In the genomic region with DNA sequence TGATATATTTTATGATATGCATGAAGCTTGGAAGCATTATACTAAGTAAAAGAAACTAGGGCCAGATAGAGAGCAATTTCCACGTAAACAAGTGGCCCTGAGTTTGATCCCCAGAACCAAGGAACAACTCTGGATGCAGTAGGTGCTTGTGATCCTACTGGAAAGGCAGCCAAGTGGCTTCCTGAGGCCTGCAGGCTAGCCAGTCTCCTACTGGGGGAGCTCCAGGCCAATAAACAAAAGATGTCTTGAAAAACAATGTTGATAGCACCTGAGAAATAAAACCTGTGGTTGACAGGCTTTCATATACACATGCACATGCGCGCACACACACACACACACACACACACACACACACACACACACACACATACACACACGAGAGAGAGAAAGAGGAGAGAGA, we compare ENCODE assay signal across 19 mouse cellular contexts.
DNase-seq lines count a peak whose midpoint lies in the region; ATAC-seq and TF ChIP-seq lines count a peak whose summit lies in the region.
"Had no signal": no experiment of that assay in that cellular context is flagged by ENCODE, and none has a peak within 500 bp of the region (broad histone marks: within the 10 kb centered on the region; RNA-seq: fewer than 3 reads in every experiment).

No protein-coding gene starts in this region.

- H3K9ac ChIP-seq in midbrain, postnatal 0 days (replicated peaks; ENCODE audit: low read length, poor library complexity, severe bottlenecking): no peak overlapping the region
- no peak overlapping the region for H3K9ac ChIP-seq in midbrain, embryonic 13.5 days (replicated peaks)
- H3K9ac ChIP-seq: embryonic facial prominence, embryonic 13.5 days; limb, embryonic 13.5 days; liver, embryonic 13.5 days; lung, embryonic 15.5 days had no signal

- H3K4me1 ChIP-seq in midbrain, postnatal 0 days (ENCODE audit: insufficient read depth, low read length): no peaks in the 10 kb centered on the region
- no peaks in the 10 kb centered on the region for H3K4me1 ChIP-seq in midbrain, embryonic 13.5 days (replicated peaks)
- H3K4me1 ChIP-seq: liver, embryonic 13.5 days; lung, embryonic 15.5 days had no signal

- H3K9me3 ChIP-seq in midbrain, postnatal 0 days (ENCODE audit: low read length): no peaks in the 10 kb centered on the region
- H3K9me3 ChIP-seq in midbrain, embryonic 13.5 days: no peaks in the 10 kb centered on the region
- H3K9me3 ChIP-seq: embryonic facial prominence, embryonic 13.5 days; limb, embryonic 13.5 days; liver, embryonic 13.5 days; lung, embryonic 15.5 days; megakaryocyte, embryonic 14.5 days had no signal

- H3K4me2 ChIP-seq in midbrain, postnatal 0 days (ENCODE audit: low read depth, low read length, poor library complexity, severe bottlenecking): no peak overlapping the region
- no peak overlapping the region for H3K4me2 ChIP-seq in midbrain, embryonic 13.5 days (replicated peaks)
- H3K4me2 ChIP-seq: embryonic facial prominence, embryonic 13.5 days; limb, embryonic 13.5 days; liver, embryonic 13.5 days; lung, embryonic 15.5 days had no signal

- DNase-seq in gastrocnemius, adult 2 months: no peak
- no peak for DNase-seq in gastrocnemius, postnatal 14 days
- DNase-seq in kidney, postnatal 14 days: peak; percentile 12
- DNase-seq in kidney, adult 18-20 months: no peak
- peak; percentile 32 for DNase-seq in midbrain, postnatal 0 days (ENCODE audit: low spot score)
- DNase-seq in spleen, adult 18-20 months: no peak
- DNase-seq: adrenal gland, postnatal 36 days; cerebellum, adult 9-11 months; kidney, adult 8-10 months; liver, embryonic 13.5 days; right cerebral cortex, adult 18-20 months; thymus, postnatal 14 days had no signal

- H3K4me3 ChIP-seq in gastrocnemius, adult 2 months: no peak overlapping the region
- no peak overlapping the region for H3K4me3 ChIP-seq in midbrain, postnatal 0 days (ENCODE audit: low read depth, low read length)
- H3K4me3 ChIP-seq in midbrain, embryonic 13.5 days (replicated peaks): no peak overlapping the region
- H3K4me3 ChIP-seq: embryonic facial prominence, embryonic 13.5 days; limb, embryonic 13.5 days; liver, embryonic 13.5 days; lung, embryonic 15.5 days; megakaryocyte, embryonic 14.5 days had no signal

- no peak for ATAC-seq in midbrain, postnatal 0 days (ENCODE audit: low FRiP score)
- ATAC-seq in midbrain, embryonic 13.5 days: no peak
- ATAC-seq in erythroblast, adult 5-6 weeks (replicated peaks; ENCODE audit: low FRiP score, poor library complexity, severe bottlenecking): no peak
- ATAC-seq: forebrain, embryonic 16.5 days had no signal

- no peaks in the 10 kb centered on the region for H3K27me3 ChIP-seq in midbrain, postnatal 0 days (ENCODE audit: insufficient read depth, low read length)
- H3K27me3 ChIP-seq in midbrain, embryonic 13.5 days: no peaks in the 10 kb centered on the region
- H3K27me3 ChIP-seq: embryonic facial prominence, embryonic 13.5 days; limb, embryonic 13.5 days; liver, embryonic 13.5 days; lung, embryonic 15.5 days; megakaryocyte, embryonic 14.5 days had no signal

- H3K36me3 ChIP-seq in midbrain, postnatal 0 days (ENCODE audit: insufficient read depth, low read length): no peaks in the 10 kb centered on the region
- H3K36me3 ChIP-seq in midbrain, embryonic 13.5 days: no peaks in the 10 kb centered on the region
- H3K36me3 ChIP-seq: embryonic facial prominence, embryonic 13.5 days; limb, embryonic 13.5 days; liver, embryonic 13.5 days; lung, embryonic 15.5 days had no signal

- intact Hi-C loops in gastrocnemius, adult 2 months (cut with DNase I): no loop called here
- intact Hi-C loops in gastrocnemius, postnatal 14 days (cut with DNase I; ENCODE audit: low total_unique reads): no loop called here

- H3K27ac ChIP-seq in gastrocnemius, adult 2 months: no peak overlapping the region
- no peak overlapping the region for H3K27ac ChIP-seq in midbrain, postnatal 0 days (ENCODE audit: low read depth, low read length)
- H3K27ac ChIP-seq in midbrain, embryonic 13.5 days: no peak overlapping the region
- H3K27ac ChIP-seq: embryonic facial prominence, embryonic 13.5 days; limb, embryonic 13.5 days; liver, embryonic 13.5 days; lung, embryonic 15.5 days had no signal

- TF ChIP-seq CTCF in gastrocnemius, adult 2 months (IDR thresholded peaks at IDR 0.05): peak; percentile 44
- TF ChIP-seq CTCF in midbrain, postnatal 0 days (IDR thresholded peaks at IDR 0.05): peak; percentile 55

- 74% methylated on average over 4 of the region's 4 CpGs for WGBS in midbrain, postnatal 0 days
- 89% methylated on average over 4 of the region's 4 CpGs for WGBS in midbrain, embryonic 13.5 days

Comparison
In these comparisons a context has a peak if more than half of its experiments do, and no peak if none do; other contexts are left out.
1. DNase-seq: peak in kidney, postnatal 14 days (single experiment) and midbrain, postnatal 0 days (single experiment); none in gastrocnemius, adult 2 months (single experiment), gastrocnemius, postnatal 14 days (single experiment), kidney, adult 18-20 months (single experiment) and spleen, adult 18-20 months (0 of 2).